Mouse (Mus musculus): ENCODE measurements around the gene Epha7.

The Epha7 gene

GRCm38 (mm10) chr4:28812691-28813289 lies at the start of gene Epha7:
TSS of gene Epha7 (plus strand) at chr4:28813131.
- DNase-seq (ENCODE audit: low spot score in 2 of 2) = peak; percentile 95 to 96

DNA sequence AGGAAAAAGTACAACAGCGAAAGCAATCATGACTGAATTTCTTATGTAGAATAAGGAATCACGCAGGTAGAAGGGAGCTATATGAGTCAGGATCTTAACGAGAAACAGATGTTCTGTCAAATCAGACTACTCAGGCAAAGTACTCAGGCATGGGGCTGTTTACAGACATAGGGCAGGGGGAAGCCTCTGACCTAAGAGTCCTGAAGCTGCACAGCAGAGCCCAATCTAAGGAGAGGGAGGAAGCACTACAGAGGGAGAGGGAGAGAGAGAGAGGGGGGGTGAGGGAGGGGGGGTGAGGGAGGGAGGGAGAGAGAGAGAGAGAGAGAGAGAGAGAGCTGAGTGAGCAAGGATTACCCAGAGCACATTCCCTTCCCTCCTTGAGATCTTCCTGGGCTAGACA lies 29.0 kb upstream of the Epha7 start:
- no peak for DNase-seq (ENCODE audit: low spot score in 2 of 2)

DNA sequence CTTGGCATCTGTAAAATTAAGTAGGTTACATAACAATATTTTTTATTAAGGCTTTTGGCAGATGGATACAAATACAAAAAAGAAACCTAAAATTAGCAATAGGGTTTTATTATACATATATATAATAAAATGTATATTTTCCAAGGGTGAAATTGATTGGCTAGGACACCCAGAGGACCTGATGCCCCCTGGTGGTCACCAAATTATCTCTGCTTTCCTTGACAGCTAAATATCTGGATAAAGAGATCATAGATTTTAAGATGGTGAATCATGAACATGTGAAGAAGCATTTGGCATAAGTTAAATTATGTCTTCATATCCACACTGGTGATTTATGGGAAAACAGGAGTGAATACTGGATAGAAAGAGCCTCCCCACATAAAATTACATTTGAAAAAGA lies 4.1 kb upstream of the Epha7 start:
- peak in 1 of 2 experiments; percentile 50 for DNase-seq (ENCODE audit: low spot score in 2 of 2)

DNA sequence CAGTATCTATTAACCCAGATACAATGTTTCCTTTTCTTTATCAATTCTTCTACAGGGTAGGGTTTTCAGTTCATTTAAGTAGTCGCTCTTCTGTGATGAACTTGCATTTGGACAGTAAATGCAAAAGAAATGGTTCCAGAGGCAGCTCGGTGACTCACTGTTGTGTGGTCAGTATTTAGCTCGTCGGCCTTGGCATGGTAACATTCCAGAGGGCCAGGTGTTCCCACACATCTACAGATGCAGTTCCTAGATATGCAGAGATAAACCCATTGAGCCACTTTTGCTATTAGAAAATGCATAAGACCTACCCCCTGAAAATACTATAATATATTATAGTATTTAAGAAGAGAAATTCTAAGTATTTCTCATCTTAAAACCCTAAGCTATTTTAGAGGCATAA lies 3.2 kb upstream of the Epha7 start:
- no peak for DNase-seq (ENCODE audit: low spot score in 2 of 2)

DNA sequence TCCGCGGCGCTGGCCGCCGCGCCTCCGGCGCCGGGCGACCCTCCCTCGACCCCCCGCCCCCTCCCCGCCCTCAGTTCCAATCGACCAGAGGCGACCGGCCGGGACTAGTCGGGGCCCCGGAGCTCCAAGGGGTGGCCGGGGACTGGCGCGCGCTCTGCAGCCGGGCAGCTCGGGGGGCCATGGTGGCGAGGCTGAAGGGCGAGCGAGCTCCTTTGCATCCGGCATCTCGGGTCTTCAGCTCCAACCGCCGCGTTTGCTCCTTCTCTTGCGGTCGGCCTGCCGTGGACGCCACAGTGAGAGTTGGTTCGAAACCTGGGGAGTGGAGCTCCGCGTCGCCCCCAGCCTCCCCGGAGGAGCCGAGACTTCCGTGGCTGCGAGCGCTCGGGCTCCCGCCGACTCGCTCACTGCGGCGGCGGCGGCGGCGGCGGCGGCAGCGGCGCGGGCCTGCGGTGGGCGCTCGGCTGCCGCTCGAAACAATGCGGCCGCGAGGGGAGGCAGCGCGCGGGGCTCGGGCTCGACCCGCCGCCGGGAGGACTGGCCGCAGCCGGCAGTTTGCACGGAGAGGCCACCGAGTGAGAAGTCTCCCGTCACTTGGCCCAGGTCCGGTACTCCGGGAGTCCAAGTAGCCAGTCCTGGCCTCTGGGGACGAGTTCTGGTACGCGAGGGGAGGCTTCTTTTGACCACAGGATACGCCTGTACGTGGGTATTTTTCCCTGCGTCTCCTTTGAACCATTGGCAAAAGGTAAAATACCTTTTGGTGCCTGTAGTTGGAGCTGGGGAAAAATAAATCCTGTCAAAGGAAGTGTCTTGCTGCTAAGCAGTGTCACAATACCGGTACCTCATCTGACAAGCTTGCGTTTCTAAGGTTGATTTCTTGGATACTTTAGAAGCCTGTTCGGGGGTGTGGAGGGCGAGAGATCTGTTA lies 882 bp downstream of the Epha7 start:
- peak; percentile 48 to 49 for DNase-seq (ENCODE audit: low spot score in 2 of 2)

DNA sequence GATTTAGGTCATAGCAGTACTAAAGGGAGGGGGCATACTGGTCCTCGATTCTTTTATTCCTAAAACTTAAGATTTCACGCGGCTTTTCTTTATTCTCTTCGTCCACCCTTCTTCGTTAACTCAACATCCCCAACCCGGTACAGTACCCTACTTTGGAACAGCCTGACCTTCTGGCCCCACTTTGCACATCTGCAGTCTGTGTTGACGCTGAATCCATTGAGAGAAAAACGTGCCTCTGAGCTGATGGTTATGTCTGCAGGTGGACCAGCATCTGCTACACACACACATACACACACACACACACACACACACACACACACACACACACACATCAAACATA lies 1.5 kb downstream of the Epha7 start:
- DNase-seq (ENCODE audit: low spot score in 2 of 2) = no peak

DNA sequence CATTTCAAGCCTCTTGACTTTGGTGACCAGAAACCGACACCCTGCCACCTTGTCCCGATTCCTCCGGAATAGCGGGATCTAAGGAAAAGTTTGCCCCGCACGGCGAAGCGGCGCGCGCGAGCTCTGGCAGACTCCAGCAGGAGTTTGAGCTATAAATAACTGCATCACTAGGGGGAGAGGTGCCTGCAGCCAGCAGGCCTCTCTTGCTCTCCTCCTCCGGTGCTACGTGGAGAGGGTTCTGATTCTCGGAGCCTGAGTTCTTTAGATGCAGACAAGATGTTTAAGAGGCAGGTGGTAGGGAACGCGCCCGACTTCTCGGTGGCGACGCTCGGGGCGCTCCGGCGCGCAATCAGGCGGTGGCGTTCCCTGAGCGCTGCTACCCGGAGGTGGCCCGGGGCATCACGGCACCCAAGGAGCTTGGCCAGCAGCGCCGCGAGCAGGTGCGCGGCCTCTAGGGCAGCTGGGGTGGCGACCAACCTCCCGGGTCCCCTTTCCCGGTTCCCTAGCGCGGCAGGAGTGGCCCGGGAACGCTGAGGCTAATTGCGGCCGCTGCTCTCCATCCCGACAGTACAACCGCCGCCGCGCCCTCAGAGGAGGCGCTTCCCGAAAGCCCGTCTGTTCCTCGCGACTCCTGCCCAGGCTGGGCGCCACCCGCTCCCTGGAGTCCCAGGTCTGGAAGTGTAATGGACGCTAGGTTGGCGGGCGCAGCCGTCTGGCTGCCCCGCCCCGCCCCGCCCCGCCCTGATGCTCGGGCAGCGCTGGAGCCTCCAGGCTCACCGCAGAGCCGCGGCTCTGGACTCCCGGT lies 2.1 kb downstream of the Epha7 start:
- DNase-seq (ENCODE audit: low spot score in 2 of 2) = peak; percentile 59 to 72

GRCm38 (mm10) chr4:28815621-28815920 lies 2.6 kb downstream of the Epha7 start:
- peak in 1 of 2 experiments; percentile 39 for DNase-seq (ENCODE audit: low spot score in 2 of 2)

DNA sequence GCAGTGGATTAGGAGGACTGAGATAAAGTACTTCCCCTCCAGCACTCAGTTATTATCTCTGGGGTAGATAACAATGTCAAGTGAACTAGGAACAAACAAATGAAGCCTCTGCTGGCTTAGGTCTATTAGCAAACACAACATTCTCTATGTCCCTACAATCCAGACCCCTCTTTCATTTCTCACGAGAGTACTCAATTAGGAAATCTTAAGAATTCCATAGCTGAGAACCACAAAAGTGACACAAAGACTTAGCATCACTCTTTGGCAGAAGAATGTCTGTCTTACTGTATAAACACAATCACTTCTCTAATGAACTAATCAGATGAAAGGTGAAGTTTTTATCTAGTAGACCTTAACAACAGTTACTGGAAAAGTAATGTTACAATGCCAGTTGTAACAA lies 10.7 kb downstream of the Epha7 start:
- DNase-seq (ENCODE audit: low spot score in 2 of 2) = no peak

DNA sequence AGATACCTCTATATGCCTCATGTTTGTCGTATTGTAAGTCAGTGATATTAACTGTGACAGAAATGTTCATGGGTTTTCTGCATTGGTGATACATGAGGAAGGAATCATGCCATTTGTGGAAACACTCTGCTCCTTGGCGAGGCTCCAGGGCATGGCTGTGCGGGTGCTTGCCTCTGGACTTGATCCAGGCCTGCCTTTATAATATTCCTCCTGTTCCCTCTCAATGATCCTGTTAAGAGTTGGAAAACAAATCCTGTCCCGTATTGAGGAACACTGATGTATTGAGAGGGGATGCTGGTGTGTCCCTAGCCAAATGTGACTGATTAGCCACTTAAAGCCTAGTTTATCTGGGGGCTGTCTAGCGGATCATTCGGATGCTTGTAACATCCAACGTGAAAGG lies 11.7 kb downstream of the Epha7 start:
- DNase-seq (ENCODE audit: low spot score in 2 of 2) = no peak

DNA sequence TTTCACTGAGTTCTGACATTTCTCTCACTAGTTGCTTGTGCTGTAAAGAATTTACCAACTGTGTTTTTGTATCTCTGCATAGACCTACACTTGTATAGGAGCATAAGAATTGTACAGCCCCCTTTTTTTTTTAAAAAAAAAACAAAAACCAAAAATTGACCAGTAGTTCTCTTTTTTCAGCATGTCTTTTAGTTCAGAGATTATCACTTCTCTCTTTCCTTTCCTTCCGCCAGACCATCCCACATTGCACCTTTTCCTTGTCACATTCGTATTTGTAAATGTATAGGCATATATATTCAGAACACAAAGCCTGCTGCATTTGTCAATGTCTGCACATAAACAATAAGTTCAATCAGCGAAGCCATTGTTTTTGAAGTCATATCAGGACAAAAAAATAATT lies 24.7 kb downstream of the Epha7 start:
- no peak for DNase-seq (ENCODE audit: low spot score in 2 of 2)

DNA sequence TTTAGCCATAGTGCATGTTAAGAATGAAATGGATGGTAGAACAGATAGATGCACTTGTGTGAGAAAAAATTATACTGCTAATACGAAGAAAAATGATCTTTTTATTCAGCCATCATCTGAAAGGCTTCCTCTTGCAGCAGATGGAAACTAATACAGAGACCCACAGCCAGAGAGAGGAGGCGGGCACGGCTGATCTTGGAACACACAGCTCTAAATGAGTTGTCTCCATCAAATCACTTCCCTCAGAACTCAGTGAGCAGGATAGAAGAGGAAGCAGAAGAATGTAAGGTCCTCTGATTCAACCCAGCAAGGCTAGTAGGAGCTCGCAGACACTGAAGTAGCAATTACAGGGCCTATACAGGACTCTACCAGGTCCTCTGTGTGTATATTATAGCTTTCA lies 33.4 kb downstream of the Epha7 start:
- no peak for DNase-seq (ENCODE audit: low spot score in 2 of 2)

GRCm38 (mm10) chr4:28850388-28850787 lies 37.5 kb downstream of the Epha7 start:
- DNase-seq (ENCODE audit: low spot score in 2 of 2) = no peak

GRCm38 (mm10) chr4:28862845-28863666 lies 50.1 kb downstream of the Epha7 start:
- no peak for DNase-seq (ENCODE audit: low spot score in 2 of 2)

- DNase-seq (ENCODE audit: low spot score in 2 of 2) = no peak
Observed at GRCm38 (mm10) chr4:28866411-28866810, 53.5 kb downstream of the Epha7 start.

GRCm38 (mm10) chr4:28871615-28872014 lies 58.7 kb downstream of the Epha7 start:
- DNase-seq (ENCODE audit: low spot score in 2 of 2) = no peak

- DNase-seq (ENCODE audit: low spot score in 2 of 2) = no peak
Observed at GRCm38 (mm10) chr4:28881271-28882044, 68.5 kb downstream of the Epha7 start.

DNA sequence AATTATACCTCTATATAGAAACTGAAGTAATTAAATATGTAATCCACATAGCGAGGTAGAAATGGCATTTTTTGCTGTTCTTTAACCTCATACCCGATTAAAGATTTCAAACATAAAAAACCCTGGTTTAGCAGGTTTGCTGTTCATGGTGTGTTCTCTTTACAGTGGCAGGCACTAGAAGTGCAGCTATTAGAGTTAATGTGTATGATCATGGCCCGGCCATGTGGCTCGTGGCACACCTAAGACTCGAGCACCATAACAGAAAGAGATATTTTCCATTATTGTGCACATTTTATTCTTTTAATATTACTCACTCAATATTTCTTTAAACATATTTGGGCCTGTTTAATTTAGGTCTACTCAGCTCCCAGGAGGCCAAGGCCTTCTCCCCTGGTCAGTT lies 76.7 kb downstream of the Epha7 start:
- DNase-seq (ENCODE audit: low spot score in 2 of 2) = no peak

DNA sequence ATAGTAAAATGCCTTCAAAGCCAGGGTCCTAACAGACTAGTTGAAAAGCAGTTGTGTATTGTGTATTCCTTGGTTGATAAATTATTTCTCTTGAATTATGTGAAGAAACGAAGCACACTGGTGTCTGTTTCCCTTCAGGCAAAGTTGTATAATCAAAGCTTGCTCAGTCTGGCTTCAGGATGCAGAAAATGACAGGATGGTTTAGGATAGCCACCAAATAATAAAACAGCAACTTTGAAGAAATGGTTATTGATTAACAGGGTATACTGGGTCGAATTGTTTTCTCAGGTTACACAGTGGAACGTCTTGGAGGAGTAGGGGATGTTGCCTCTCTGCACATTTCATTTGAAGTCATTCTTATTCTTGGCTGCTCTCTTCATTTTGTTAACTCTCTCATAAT lies 77.2 kb downstream of the Epha7 start:
- no peak for DNase-seq (ENCODE audit: low spot score in 2 of 2)

GRCm38 (mm10) chr4:28895480-28895879 lies 82.5 kb downstream of the Epha7 start:
- peak; percentile 20 to 82 for DNase-seq (ENCODE audit: low spot score in 2 of 2)

- no peak for DNase-seq (ENCODE audit: low spot score in 2 of 2)
Observed at GRCm38 (mm10) chr4:28899373-28899772, 86.4 kb downstream of the Epha7 start.

Data from frontal cortex, postnatal 36 days (tissue).